Mouse (Mus musculus) cerebellum, adult 2 months (tissue): ENCODE measurements around the gene Idh3g. TPM values are rescaled to one million over a fixed set of nuclear protein-coding genes. Genes with fewer than 3 reads are reported as not detected.

Source experiments
- DNase-seq, 2 experiments: peaks; one replicate each; pipeline ENCODE4 v3.0.0; 2021
- H3K27ac ChIP-seq: fragments of 200-500 bp; 2 replicates; pipeline ENCODE4 v1.5.1; 2012; ENCODE audit warnings: low read length, control low read depth, inconsistent platforms; ENCODE audit not compliant: insufficient read depth
- H3K27me3 ChIP-seq: fragments of 200-500 bp; 2 replicates; pipeline ENCODE4 v1.6.1; 2012; ENCODE audit warnings: inconsistent platforms, mild to moderate bottlenecking, low read length, moderate library complexity; ENCODE audit not compliant: control insufficient read depth, insufficient read depth
- H3K4me1 ChIP-seq: fragments of 200-500 bp; 2 replicates; pipeline ENCODE4 v1.6.1; 2011; ENCODE audit warnings: low read length; ENCODE audit not compliant: control insufficient read depth, insufficient read depth
- H3K4me3 ChIP-seq: fragments of 200-500 bp; replicated peaks from 2 replicates; pipeline ENCODE3; 2011; ENCODE audit warnings: mild to moderate bottlenecking, low read depth, low read length, control low read depth; ENCODE audit not compliant: insufficient read depth
- CTCF ChIP-seq: fragments of 200-500 bp; IDR thresholded peaks from 2 replicates; pipeline ENCODE4 v1.5.1; 2011; ENCODE audit warnings: low read depth, mild to moderate bottlenecking, control low read depth, low read length, moderate library complexity, borderline replicate concordance; ENCODE audit not compliant: insufficient read depth
- POLR2A ChIP-seq: fragments of 200-500 bp; IDR thresholded peaks from 2 replicates; pipeline ENCODE4 v1.6.1; 2011; ENCODE audit warnings: low read length, control low read depth, borderline replicate concordance; ENCODE audit not compliant: insufficient read depth
- WGBS: fragments of 180-500 bp; shearing (Covaris S2); methylation state at CpG from one replicate; pipeline ENCODE4 v1.1.7; 2018; 5-methylcytosine and 5-hydroxymethylcytosine counted together
- polyA plus RNA-seq: library from polyadenylated mRNA; depleted of rRNA; stranded (reverse); fragments of >200 nt; gene quantifications from 2 replicates; pipeline ENCODE4 v1.2.3, GENCODE M21; 2012; rRNA removed

Gene Idh3g
- polyA plus RNA-seq, 1 experiment: 811 TPM

GRCm38 (mm10) chrX:73739151-73739550 lies 47.5 kb downstream of the Idh3g start:
- Histone ChIP-seq H3K27me3 (no peaks in the 10 kb centered on the region), H3K4me1 (no peaks in the 10 kb centered on the region), H3K27ac (no peak overlapping the region), H3K4me3 (no peak overlapping the region)
- TF ChIP-seq POLR2A: no peak
- no peak for TF ChIP-seq CTCF
- DNase-seq: no peak
- WGBS: 65% methylated on average over 5 of the region's 5 CpGs

- no peak overlapping the region for H3K4me3 ChIP-seq
- H3K27ac ChIP-seq: no peak overlapping the region
- no peaks in the 10 kb centered on the region for H3K4me1 ChIP-seq
- TF ChIP-seq POLR2A (no peak), CTCF (no peak)
- H3K27me3 ChIP-seq: no peaks in the 10 kb centered on the region
- 33% methylated on average over 1 of the region's 1 CpGs for WGBS
- no peak for DNase-seq
These were observed 48.5 kb downstream of the Idh3g start for GRCm38 (mm10) chrX:73738155-73738554.

- no peak for DNase-seq
- no peaks in the 10 kb centered on the region for H3K27me3 ChIP-seq
- WGBS: 58% methylated on average over 1 of the region's 1 CpGs
- TF ChIP-seq POLR2A (no peak), CTCF (no peak)
- no peaks in the 10 kb centered on the region for H3K4me1 ChIP-seq
- H3K4me3 ChIP-seq: no peak overlapping the region
- no peak overlapping the region for H3K27ac ChIP-seq
These were observed 55.8 kb downstream of the Idh3g start for GRCm38 (mm10) chrX:73730908-73731307.

Other genes starting within 250 kb of the Idh3g start
- 0.43 and 0.52 TPM in 2 replicates for gene Dusp9, start 147.5 kb downstream of the Idh3g start, polyA plus RNA-seq
- gene Pnck, start 126.8 kb downstream of the Idh3g start, polyA plus RNA-seq: 92.0 and 97.8 TPM in 2 replicates
- 165 and 166 TPM in 2 replicates for gene Slc6a8, start 113.7 kb downstream of the Idh3g start, polyA plus RNA-seq
- gene Bcap31, start 70.7 kb downstream of the Idh3g start, polyA plus RNA-seq: 115 and 127 TPM in 2 replicates
- 14.7 and 15.1 TPM in 2 replicates for gene Abcd1, start 70.3 kb downstream of the Idh3g start, polyA plus RNA-seq
- gene Plxnb3, start 29.8 kb downstream of the Idh3g start, polyA plus RNA-seq: 27.7 and 32.5 TPM in 2 replicates
- 14.2 and 17.3 TPM in 2 replicates for gene Srpk3, start 12.5 kb downstream of the Idh3g start, polyA plus RNA-seq
- 161 and 176 TPM in 2 replicates for gene Ssr4, start 131 bp upstream of the Idh3g start, polyA plus RNA-seq
- 54.6 and 56.6 TPM in 2 replicates for gene Pdzd4, start 38.1 kb upstream of the Idh3g start, polyA plus RNA-seq
- 0.16 and 0.41 TPM in 2 replicates for gene Avpr2, start 105.2 kb upstream of the Idh3g start, polyA plus RNA-seq
- gene L1cam, start 109.2 kb upstream of the Idh3g start, polyA plus RNA-seq: 97.0 and 98.1 TPM in 2 replicates
- 5.4 and 5.9 TPM in 2 replicates for gene Arhgap4, start 135.0 kb upstream of the Idh3g start, polyA plus RNA-seq
- 92.3 and 96.2 TPM in 2 replicates for gene Naa10, start 135.0 kb upstream of the Idh3g start, polyA plus RNA-seq
- gene Renbp, start 144.0 kb upstream of the Idh3g start, polyA plus RNA-seq: 9.7 and 11.0 TPM in 2 replicates
- 43.0 and 43.1 TPM in 2 replicates for gene Hcfc1, start 179.5 kb upstream of the Idh3g start, polyA plus RNA-seq
- gene Irak1, start 237.0 kb upstream of the Idh3g start, polyA plus RNA-seq: 100 and 109 TPM in 2 replicates